Mouse (Mus musculus) embryonic facial prominence, embryonic 12.5 days (tissue): Measurements from ENCODE around the gene Vcl. TPM values are rescaled to one million over a fixed set of nuclear protein-coding genes. Genes with fewer than 3 reads are reported as not detected.

ENCODE experiments used
- ATAC-seq: fragments of 200-750 bp; cut with Nextera tagmentation; 2 replicates; pipeline ENCODE4 v1.8.0; 2017; ENCODE audit not compliant: insufficient number of reproducible peaks, insufficient read depth, low FRiP score, low TSS enrichment
- H3K27ac ChIP-seq: fragments of 300-500 bp; sonication (generic); 2 replicates; pipeline ENCODE4 v1.5.1; 2016; ENCODE audit warnings: mild to moderate bottlenecking
- H3K27me3 ChIP-seq: fragments of 300-500 bp; sonication (generic); 2 replicates; pipeline ENCODE4 v1.6.1; 2016; ENCODE audit warnings: mild to moderate bottlenecking, moderate library complexity
- H3K36me3 ChIP-seq: fragments of 300-500 bp; sonication (generic); 2 replicates; pipeline ENCODE4 v1.6.1; 2016; ENCODE audit warnings: mild to moderate bottlenecking
- H3K4me1 ChIP-seq: fragments of 300-500 bp; sonication (generic); 2 replicates; pipeline ENCODE4 v1.6.1; 2016
- H3K4me2 ChIP-seq: fragments of 300-500 bp; sonication (generic); replicated peaks from 2 replicates; pipeline ENCODE4 v1.6.1; 2016; ENCODE audit warnings: mild to moderate bottlenecking, moderate library complexity
- H3K4me3 ChIP-seq: fragments of 300-500 bp; sonication (generic); 2 replicates; pipeline ENCODE4 v1.5.1; 2016; ENCODE audit warnings: mild to moderate bottlenecking
- H3K9ac ChIP-seq: fragments of 300-500 bp; sonication (generic); 2 replicates; pipeline ENCODE4 v1.6.1; 2016; ENCODE audit warnings: mild to moderate bottlenecking, moderate library complexity
- H3K9me3 ChIP-seq: fragments of 300-500 bp; sonication (generic); 2 replicates; pipeline ENCODE4 v1.6.1; 2016; ENCODE audit warnings: mild to moderate bottlenecking, moderate library complexity
- WGBS: fragments of 180-500 bp; shearing (Covaris S2); methylation state at CpG from one replicate; pipeline ENCODE4 v1.1.7; 2016; 5-methylcytosine and 5-hydroxymethylcytosine counted together
- polyA plus RNA-seq: library from polyadenylated mRNA; unstranded; fragments of >200 nt; fragmentation: Nextera tagmentation; extraction: Ambion mirVana; gene quantifications from 2 replicates; pipeline ENCODE4 v1.2.1, GENCODE M21; 2016

The Vcl gene
- polyA plus RNA-seq, 1 experiment from 2014 or later = 49.9 TPM

DNA sequence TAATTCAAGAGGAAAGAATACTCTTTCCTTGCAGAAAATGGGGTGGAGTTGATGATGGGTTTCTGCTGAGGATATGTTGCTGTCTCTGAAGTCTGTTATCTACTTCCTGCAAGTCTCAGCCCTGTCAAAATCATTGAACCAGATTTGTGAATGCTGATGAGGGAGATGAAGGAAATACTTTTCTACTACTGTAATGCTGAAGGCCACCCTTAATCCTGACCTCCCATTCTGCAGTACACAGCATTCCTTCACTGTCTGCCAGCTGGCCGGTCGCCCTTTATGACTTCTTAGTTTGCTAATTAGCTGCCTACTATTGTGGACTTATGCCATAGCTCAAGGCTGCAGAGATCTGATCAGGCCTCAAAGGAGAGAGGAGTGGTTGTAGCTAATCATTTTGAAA is 54.6 kb downstream of the Vcl start:
- Histone ChIP-seq H3K27ac (no peak overlapping the region), H3K4me3 (no peak overlapping the region), H3K36me3 (peaks cover 4% of the 10 kb centered on the region; the same call in 1 of the 2 replicates), H3K9me3 (no peaks in the 10 kb centered on the region), H3K4me1 (no peaks in the 10 kb centered on the region), H3K4me2 (no peak overlapping the region), H3K27me3 (no peaks in the 10 kb centered on the region), H3K9ac (no peak overlapping the region)
- no peak for ATAC-seq
- WGBS = 85% methylated on average over 2 of the region's 2 CpGs

DNA sequence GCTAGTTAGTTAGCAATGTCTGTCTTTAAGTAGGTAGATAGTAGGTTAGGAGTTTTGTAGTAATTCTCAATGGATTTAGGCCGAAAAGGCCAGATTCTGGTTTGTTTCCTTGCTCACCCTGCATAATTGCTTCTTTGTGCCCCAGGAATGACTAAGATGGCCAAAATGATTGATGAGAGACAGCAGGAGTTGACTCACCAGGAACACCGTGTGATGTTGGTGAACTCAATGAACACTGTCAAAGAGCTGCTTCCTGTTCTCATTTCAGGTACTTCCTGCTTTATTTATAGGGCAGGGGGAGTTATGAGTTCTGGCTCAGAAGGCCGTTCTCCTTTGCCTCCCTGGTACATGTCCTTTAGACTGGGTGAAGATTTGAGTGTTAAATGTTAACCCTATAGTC is 56.3 kb downstream of the Vcl start:
- WGBS = 55% methylated on average over 3 of the region's 3 CpGs
- Histone ChIP-seq H3K4me3 (no peak overlapping the region), H3K27ac (no peak overlapping the region), H3K27me3 (no peaks in the 10 kb centered on the region), H3K4me2 (no peak overlapping the region), H3K9me3 (no peaks in the 10 kb centered on the region), H3K9ac (no peak overlapping the region), H3K4me1 (no peaks in the 10 kb centered on the region), H3K36me3 (peaks cover 4% of the 10 kb centered on the region; the same call in 1 of the 2 replicates)
- ATAC-seq = no peak

GRCm38 (mm10) chr14:20991492-20991891 is 62.3 kb downstream of the Vcl start:
- 83% methylated on average over 1 of the region's 1 CpGs for WGBS
- no peak for ATAC-seq
- H3K9ac ChIP-seq = no peak overlapping the region

DNA sequence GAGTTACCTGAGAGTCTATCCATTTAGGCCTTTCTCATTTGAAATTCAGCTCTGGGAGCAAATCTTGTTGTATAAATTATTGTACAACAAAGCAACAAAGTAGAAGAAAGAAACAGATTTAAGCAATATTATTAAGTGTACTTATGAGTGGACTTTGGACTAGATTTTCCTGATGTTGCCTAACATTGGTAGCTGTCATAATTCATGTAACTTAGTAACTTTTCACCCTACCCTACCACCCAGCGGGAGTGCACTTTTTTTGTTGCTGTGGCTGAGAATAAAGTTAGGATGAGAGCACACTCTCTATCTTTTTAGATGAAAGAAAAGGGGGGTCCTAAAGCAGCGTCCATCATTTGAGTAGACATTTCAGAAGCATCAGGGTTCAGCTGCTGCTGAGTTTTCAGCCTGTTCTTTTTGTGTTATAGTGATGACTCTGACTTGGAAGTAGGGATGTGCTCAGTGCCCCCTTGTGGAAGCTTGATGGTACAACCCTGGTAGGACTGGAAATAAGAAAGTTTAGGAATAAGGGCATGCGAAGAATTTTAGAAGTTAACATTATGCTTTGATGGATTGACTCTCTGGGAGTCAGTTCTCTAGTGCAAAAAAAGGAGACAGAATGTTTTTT is 64.0 kb downstream of the Vcl start:
- Histone ChIP-seq H3K27me3 (no peaks in the 10 kb centered on the region), H3K4me2 (no peak overlapping the region), H3K36me3 (peaks cover 6% of the 10 kb centered on the region), H3K9ac (no peak overlapping the region), H3K9me3 (no peaks in the 10 kb centered on the region; the same call in 1 of the 2 replicates), H3K4me3 (no peak overlapping the region), H3K27ac (no peak overlapping the region), H3K4me1 (no peaks in the 10 kb centered on the region)
- 60% methylated on average over 3 of the region's 3 CpGs for WGBS
- ATAC-seq = no peak

More at GRCm38 (mm10) chr14:20991492-20991891, 62.3 kb downstream of the Vcl start:
- H3K27me3 ChIP-seq = no peaks in the 10 kb centered on the region
- no peak overlapping the region for H3K4me2 ChIP-seq
- H3K36me3 ChIP-seq = peaks cover 10% of the 10 kb centered on the region
- H3K27ac ChIP-seq = no peak overlapping the region
- no peaks in the 10 kb centered on the region; the same call in 1 of the 2 replicates for H3K9me3 ChIP-seq
- no peak overlapping the region for H3K4me3 ChIP-seq
- H3K4me1 ChIP-seq = no peaks in the 10 kb centered on the region

DNA sequence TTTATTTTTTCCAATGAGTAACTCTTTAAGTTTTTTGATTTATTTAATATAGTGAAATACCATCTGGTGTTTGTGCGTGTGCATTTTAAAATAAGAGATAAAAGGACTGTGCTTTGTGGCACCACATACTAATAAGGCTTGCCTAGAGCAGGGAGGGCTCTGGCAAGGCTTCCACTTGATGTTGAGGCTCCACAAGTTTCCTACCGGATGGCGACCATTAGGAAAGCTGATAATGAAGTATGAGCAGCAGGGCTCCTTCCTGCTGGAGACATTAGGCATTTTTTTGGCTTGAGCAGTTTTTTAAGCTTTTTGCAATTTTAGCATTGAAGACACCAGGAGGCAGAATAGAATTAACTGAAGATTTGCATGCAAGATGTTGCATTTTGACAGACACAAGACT is 65.3 kb downstream of the Vcl start:
- Histone ChIP-seq H3K4me2 (no peak overlapping the region), H3K36me3 (peaks cover 6% of the 10 kb centered on the region), H3K9me3 (no peaks in the 10 kb centered on the region; the same call in 1 of the 2 replicates), H3K9ac (no peak overlapping the region), H3K27me3 (no peaks in the 10 kb centered on the region), H3K4me1 (no peaks in the 10 kb centered on the region), H3K27ac (no peak overlapping the region), H3K4me3 (no peak overlapping the region)
- 83% methylated on average over 3 of the region's 3 CpGs for WGBS
- ATAC-seq = no peak

- ATAC-seq = no peak
- no peak overlapping the region for H3K27ac ChIP-seq
- 95% methylated on average over 2 of the region's 2 CpGs for WGBS
- no peaks in the 10 kb centered on the region; the same call in 1 of the 2 replicates for H3K9me3 ChIP-seq
- H3K9ac ChIP-seq = no peak overlapping the region
- H3K4me2 ChIP-seq = no peak overlapping the region
- no peak overlapping the region for H3K4me3 ChIP-seq
- no peaks in the 10 kb centered on the region for H3K27me3 ChIP-seq
- peaks cover 6% of the 10 kb centered on the region for H3K36me3 ChIP-seq
- H3K4me1 ChIP-seq = no peaks in the 10 kb centered on the region
Observed at GRCm38 (mm10) chr14:20995497-20995896, 66.3 kb downstream of the Vcl start.

DNA sequence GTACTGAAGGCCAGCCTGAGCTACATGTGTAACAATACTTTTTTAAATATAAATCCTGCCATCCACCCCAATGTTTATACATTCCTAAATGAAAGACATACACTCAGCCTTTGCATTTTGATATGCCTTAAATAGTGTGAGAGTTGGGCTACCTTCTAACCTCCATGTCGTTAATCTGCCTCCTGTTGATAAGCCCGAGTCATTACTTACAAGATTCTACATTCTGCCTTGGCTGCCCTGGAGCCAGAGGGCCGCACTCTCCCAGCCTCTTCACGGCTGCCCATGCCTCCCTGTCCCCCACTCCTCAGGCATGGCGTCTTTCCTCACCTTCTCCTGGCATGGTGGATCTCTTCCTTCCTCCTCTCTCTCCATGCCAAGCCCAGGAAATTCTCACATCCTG is 67.2 kb downstream of the Vcl start:
- no peak overlapping the region for H3K4me3 ChIP-seq

DNA sequence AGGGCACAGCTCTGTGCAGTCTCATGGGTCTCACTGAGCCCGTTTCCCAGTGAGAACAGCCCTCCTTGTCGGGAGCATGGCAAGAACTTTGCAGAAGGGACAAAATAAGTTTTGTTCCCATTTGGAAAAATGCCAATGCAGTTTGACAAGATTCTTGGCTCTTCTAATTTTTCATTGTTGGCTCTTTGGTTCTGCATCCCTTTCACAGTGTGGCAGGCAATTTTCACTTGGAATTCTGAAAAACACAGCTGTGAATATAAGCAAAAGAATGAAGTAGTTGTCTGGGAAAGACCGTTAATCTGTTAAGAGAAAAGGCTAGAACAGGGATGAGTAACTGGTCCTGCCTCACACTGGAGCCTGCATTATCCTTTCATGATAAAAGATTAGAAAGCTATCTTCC is 68.3 kb downstream of the Vcl start:
- Histone ChIP-seq H3K9ac (no peak overlapping the region), H3K27ac (no peak overlapping the region), H3K27me3 (no peaks in the 10 kb centered on the region), H3K4me3 (no peak overlapping the region), H3K4me1 (no peaks in the 10 kb centered on the region), H3K4me2 (no peak overlapping the region), H3K9me3 (no peaks in the 10 kb centered on the region), H3K36me3 (no peaks in the 10 kb centered on the region)
- no peak for ATAC-seq
- WGBS = 72% methylated on average over 3 of the region's 3 CpGs

More for the DNA sequence above, 67.2 kb downstream of the Vcl start:
- H3K4me2 ChIP-seq = no peak overlapping the region
- H3K9me3 ChIP-seq = no peaks in the 10 kb centered on the region; the same call in 1 of the 2 replicates
- H3K27ac ChIP-seq = no peak overlapping the region
- H3K4me1 ChIP-seq = no peaks in the 10 kb centered on the region
- ATAC-seq = no peak
- H3K27me3 ChIP-seq = no peaks in the 10 kb centered on the region
- H3K36me3 ChIP-seq = peaks cover 6% of the 10 kb centered on the region
- WGBS = 70% methylated on average over 5 of the region's 5 CpGs
- H3K9ac ChIP-seq = 0 out of 2 replicates have a peak overlapping the region, but pooled peaks have one; percentile 7

GRCm38 (mm10) chr14:20999617-21000016 is 70.4 kb downstream of the Vcl start:
- WGBS = 68% methylated on average over 4 of the region's 4 CpGs
- no peak overlapping the region for H3K4me3 ChIP-seq
- no peak overlapping the region for H3K9ac ChIP-seq
- H3K4me2 ChIP-seq = no peak overlapping the region
- H3K27ac ChIP-seq = no peak overlapping the region
- no peaks in the 10 kb centered on the region for H3K9me3 ChIP-seq
- H3K4me1 ChIP-seq = no peaks in the 10 kb centered on the region
- no peaks in the 10 kb centered on the region for H3K27me3 ChIP-seq
- H3K36me3 ChIP-seq = peaks cover 9% of the 10 kb centered on the region; the same call in 1 of the 2 replicates
- no peak for ATAC-seq

GRCm38 (mm10) chr14:21013800-21014334 is 84.7 kb downstream of the Vcl start:
- H3K4me2 ChIP-seq = no peak overlapping the region
- H3K4me3 ChIP-seq = no peak overlapping the region
- H3K27me3 ChIP-seq = no peaks in the 10 kb centered on the region
- no peak for ATAC-seq
- no peaks in the 10 kb centered on the region for H3K4me1 ChIP-seq
- no peaks in the 10 kb centered on the region for H3K9me3 ChIP-seq
- H3K36me3 ChIP-seq = peaks cover 34% of the 10 kb centered on the region
- H3K27ac ChIP-seq = no peak overlapping the region
- no peak overlapping the region for H3K9ac ChIP-seq
- 76% methylated on average over 5 of the region's 5 CpGs for WGBS

DNA sequence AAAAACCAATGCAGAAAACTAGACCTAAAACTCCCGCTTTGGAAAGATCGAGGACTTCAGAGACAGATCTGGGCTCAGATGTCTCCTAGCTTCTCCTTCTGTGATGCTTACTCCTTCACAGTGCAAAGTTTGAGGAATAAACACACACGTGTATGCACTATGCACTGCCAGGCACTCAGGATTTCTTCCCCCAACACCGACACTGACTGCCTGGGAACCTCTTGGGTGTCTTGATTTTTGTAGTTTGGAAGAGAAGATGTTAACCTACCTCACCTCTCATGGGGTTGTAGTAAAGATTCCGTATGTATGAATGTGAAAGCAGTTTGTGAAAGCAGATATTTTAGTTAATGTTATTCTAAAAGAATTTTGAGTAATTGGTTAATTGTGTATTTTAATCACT is 88.7 kb downstream of the Vcl start:
- Histone ChIP-seq H3K4me3 (no peak overlapping the region), H3K4me1 (no peaks in the 10 kb centered on the region), H3K9ac (no peak overlapping the region), H3K9me3 (no peaks in the 10 kb centered on the region), H3K27ac (no peak overlapping the region), H3K36me3 (peaks cover 55% of the 10 kb centered on the region), H3K4me2 (no peak overlapping the region), H3K27me3 (no peaks in the 10 kb centered on the region)
- ATAC-seq = no peak
- 87% methylated on average over 5 of the region's 5 CpGs for WGBS

DNA sequence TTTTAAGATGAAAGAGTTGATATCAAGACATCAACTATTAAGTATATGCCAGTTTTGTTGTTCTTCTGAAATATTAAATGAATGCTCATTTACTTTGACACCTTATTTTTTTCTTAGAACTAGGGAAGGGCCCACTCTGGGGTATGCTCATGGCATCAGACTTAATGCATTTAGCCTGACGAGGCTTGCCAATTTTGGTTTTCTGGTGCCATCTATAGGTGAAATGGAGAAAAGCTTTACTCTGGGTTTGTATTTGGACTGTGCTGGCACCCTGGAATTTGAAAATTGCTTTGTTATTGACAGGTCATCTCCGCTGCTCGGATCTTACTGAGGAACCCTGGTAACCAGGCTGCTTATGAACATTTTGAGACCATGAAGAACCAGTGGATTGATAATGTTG is 89.8 kb downstream of the Vcl start:
- H3K36me3 ChIP-seq = peaks cover 60% of the 10 kb centered on the region
- no peaks in the 10 kb centered on the region for H3K27me3 ChIP-seq
- no peak for ATAC-seq
- no peak overlapping the region for H3K4me2 ChIP-seq
- no peak overlapping the region for H3K4me3 ChIP-seq
- H3K9ac ChIP-seq = no peak overlapping the region
- 35% methylated on average over 3 of the region's 3 CpGs for WGBS
- no peak overlapping the region for H3K27ac ChIP-seq
- H3K4me1 ChIP-seq = no peaks in the 10 kb centered on the region
- no peaks in the 10 kb centered on the region for H3K9me3 ChIP-seq
